Mouse (Mus musculus): ENCODE measurements around the gene Hist1h3e. TPM values are rescaled to one million over a fixed set of nuclear protein-coding genes. Genes with fewer than 3 reads are reported as not detected.
"Not testable (repeated sequence)": the region's sequence is repeated elsewhere in the genome, so short reads cannot be mapped to it uniquely, and the experiment has no call there.

Gene Hist1h3e
- total RNA-seq, 2 experiments from 2014 or later: 15.4 to 27.3 TPM

- intact Hi-C loops (cut with DNase I): loop anchor here (5.0 kb wide), 3 partner anchors 52 to 168 kb away; partner anchors contain the start of genes Hist1h2ab, Hist1h2af, Hist1h3b and Hist1h4h
- no peak for DNase-seq (ENCODE audit: low spot score)
Measured at GRCm38 (mm10) chr13:23584331-23584730, 22.2 kb upstream of the Hist1h3e start.

GRCm38 (mm10) chr13:23583387-23584068 lies 21.4 kb upstream of the Hist1h3e start:
- no peak for DNase-seq (ENCODE audit: low spot score)
- intact Hi-C loops (cut with DNase I): loop anchor here (5.0 kb wide), 3 partner anchors 51 to 169 kb away; partner anchors contain the start of genes Hist1h2ab, Hist1h2af, Hist1h3b and Hist1h4h

DNA sequence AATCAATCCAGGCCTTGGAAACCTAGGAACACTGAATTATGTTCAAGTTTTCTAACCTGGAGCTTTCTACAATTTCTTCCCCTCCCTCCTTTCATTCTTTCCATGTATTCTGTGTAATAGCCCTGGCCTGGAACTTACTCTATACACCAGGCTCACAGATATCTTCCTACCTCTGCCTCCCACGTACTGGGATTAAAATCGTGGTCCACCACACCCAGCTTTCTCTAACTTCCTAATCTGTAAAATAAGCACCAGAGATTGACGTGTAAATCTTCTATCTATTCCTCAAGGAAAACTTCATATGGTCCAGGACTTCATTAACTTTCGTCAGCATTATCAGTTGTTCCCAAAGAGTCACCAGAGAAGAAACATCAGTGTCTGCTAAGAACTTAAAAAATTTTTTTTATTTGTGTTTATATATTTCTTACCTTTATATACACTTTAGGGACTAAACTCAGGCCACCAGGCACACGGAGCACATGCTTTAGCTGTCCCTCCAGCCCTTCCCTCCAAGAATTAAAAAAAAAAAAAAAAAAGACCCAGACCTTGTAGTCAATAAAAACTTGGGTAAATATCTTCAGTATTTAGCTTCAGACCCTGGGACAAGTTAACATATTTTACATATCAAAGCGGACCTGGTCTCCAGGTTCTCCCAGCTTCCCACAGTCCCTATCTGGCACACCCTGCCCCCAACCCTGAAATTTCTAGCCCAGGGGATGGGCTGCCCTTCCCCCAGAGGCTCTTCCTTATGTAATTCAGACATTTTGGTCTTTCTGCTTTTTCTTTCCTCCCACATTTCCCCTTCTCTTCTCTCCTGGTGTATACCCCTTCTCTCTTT lies 20.3 kb upstream of the Hist1h3e start:
- intact Hi-C loops (cut with DNase I): loop anchor here (5.0 kb wide), 3 partner anchors 50 to 170 kb away; partner anchors contain the start of genes Hist1h2ab, Hist1h2af, Hist1h3b and Hist1h4h
- DNase-seq (ENCODE audit: low spot score): no peak

DNA sequence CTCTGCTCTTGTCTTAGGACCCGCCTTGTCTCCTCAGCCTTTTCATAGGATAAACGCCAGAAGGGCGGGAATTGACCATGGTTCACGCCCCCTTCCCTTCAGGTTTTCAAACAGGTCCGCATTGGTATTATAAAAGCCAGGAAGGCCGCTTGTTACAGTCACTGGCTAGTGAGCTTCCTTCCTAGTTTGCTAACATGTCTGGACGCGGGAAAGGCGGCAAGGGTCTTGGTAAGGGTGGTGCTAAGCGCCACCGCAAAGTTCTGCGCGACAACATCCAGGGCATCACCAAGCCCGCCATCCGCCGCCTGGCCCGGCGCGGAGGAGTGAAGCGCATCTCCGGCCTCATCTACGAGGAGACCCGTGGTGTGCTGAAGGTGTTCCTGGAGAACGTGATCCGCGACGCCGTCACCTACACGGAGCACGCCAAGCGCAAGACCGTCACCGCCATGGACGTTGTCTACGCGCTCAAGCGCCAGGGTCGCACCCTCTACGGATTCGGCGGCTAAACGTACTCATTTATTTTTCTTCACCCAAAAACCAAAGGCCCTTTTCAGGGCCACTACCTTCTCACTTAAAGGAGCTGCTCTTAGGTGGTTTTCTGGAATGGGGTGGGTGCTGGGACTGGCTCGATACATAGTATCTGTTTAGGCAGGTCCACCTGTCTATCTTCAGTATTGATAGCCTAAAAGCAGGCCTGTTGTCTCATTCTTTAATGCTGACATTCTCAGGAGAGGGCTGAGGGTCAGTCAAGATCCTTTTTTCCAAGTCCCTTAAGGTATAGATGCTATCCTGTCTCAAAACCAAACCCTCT lies 19.4 kb upstream of the Hist1h3e start, which contains the start of gene Hist1h4d:
TSS of gene Hist1h4d (plus strand) at position 191 of the 811 bp plus-strand sequence.
- peak; percentile 97 for DNase-seq (ENCODE audit: low spot score)
- intact Hi-C loops (cut with DNase I): loop anchor here (5.0 kb wide), 3 partner anchors 49 to 171 kb away; partner anchors contain the start of genes Hist1h2ab, Hist1h2af, Hist1h3b and Hist1h4h

- no peak for DNase-seq (ENCODE audit: low spot score)
- intact Hi-C loops (cut with DNase I): no loop called here
Measured at GRCm38 (mm10) chr13:23577835-23578234, 15.7 kb upstream of the Hist1h3e start.

DNA sequence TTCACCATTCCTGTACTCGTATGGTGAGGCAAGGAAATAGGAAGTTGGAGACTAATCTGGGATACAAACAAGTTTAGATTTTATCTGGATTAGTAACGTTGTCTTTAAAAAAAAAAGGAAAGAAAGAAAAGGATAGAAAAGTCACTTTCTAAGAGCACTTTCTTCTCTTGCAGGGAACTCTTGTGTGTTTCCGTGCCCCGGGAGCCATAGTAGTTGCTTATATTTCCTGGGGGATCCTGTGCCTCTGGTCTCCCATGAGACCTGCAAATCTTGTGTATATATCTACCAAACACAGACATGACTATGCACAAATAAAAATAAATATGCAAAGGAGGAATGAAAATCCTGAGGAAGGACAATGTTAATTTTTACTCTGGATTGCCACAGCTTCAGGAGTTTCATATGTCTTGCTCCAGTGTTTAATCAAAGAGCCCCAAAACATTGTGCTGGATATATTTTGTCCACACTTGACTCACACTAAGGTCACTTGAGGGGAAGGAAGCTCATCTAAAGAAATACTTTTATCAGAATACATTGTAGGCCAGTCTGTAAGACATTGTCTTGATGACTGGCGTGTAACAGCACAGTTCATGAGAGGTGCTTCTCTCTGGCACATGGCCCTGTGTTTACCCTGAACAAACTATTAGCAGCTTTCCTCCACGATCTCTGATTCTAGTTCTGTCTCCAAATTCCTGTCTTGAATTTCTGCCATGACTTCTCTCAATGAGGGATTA lies 14.9 kb upstream of the Hist1h3e start:
- DNase-seq (ENCODE audit: low spot score): no peak
- intact Hi-C loops (cut with DNase I): no loop called here

GRCm38 (mm10) chr13:23576351-23576881 lies 14.2 kb upstream of the Hist1h3e start:
- no peak for DNase-seq (ENCODE audit: low spot score)
- intact Hi-C loops (cut with DNase I): no loop called here

- DNase-seq (ENCODE audit: low spot score); intact Hi-C loops (cut with DNase I): not testable (repeated sequence)
Measured at GRCm38 (mm10) chr13:23575864-23576313, 13.7 kb upstream of the Hist1h3e start.

DNA sequence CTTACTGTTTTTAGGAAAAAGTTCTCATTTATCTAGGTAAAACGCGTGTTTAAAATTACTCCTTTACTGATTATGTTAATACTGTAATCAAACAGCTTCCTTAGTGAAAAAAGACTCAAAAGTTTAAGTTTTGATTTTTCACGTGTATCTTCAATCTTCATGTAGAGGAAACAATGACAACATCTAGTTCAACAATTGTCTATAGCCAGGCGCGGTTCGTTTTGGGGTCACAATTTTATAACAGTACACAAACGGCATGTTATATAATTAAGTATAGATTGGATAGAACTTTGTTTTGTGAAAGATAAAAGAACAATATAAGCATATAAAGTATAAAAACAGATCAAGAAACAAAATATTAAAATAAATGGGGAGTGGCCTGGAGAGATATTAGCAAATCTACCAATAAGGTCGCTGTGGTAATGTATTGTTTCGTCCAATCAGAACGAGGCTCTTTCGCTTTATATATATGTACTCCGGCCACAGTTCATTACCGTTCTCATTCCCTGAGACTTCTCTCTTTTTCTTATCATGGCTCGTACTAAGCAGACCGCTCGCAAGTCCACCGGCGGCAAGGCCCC lies 13.2 kb upstream of the Hist1h3e start, which contains the start of gene Hist1h3d:
TSS of gene Hist1h3d (plus strand) at position 493 of the 581 bp plus-strand sequence.
- DNase-seq (ENCODE audit: low spot score): no peak
- intact Hi-C loops (cut with DNase I): no loop called here

GRCm38 (mm10) chr13:23574546-23575170 lies 12.5 kb upstream of the Hist1h3e start:
- intact Hi-C loops (cut with DNase I); DNase-seq (ENCODE audit: low spot score): not testable (repeated sequence)

GRCm38 (mm10) chr13:23573898-23574524 lies 11.8 kb upstream of the Hist1h3e start, which contains the start of the genes Hist1h2bf and Hist1h2ad:
Gene Hist1h2bf (minus strand): TSS chr13:23574196.
Gene Hist1h2ad (plus strand): TSS chr13:23574381.
- intact Hi-C loops (cut with DNase I): not testable (repeated sequence)
- DNase-seq (ENCODE audit: low spot score): peak; percentile 86

GRCm38 (mm10) chr13:23573034-23573897 lies 11.1 kb upstream of the Hist1h3e start:
- intact Hi-C loops (cut with DNase I); DNase-seq (ENCODE audit: low spot score): not testable (repeated sequence)

- intact Hi-C loops (cut with DNase I): no loop called here
- DNase-seq (ENCODE audit: low spot score): no peak
Measured at GRCm38 (mm10) chr13:23572218-23573033, 10.3 kb upstream of the Hist1h3e start.

- DNase-seq (ENCODE audit: low spot score); intact Hi-C loops (cut with DNase I): not testable (repeated sequence)
Measured at GRCm38 (mm10) chr13:23571504-23572217, 9.5 kb upstream of the Hist1h3e start.

GRCm38 (mm10) chr13:23571022-23571503 lies 8.9 kb upstream of the Hist1h3e start, which contains the start of the genes Hist1h2ae and Hist1h2bg:
Gene Hist1h2ae (minus strand): TSS chr13:23571220.
Gene Hist1h2bg (plus strand): TSS chr13:23571396.
- DNase-seq (ENCODE audit: low spot score): peak; percentile 51
- intact Hi-C loops (cut with DNase I): no loop called here
